Mouse (Mus musculus) midbrain, embryonic 16.5 days (tissue): ENCODE measurements around the gene Ankrd6. TPM values are rescaled to one million over a fixed set of nuclear protein-coding genes. Genes with fewer than 3 reads are reported as not detected.

Source experiments
- ATAC-seq: fragments of 200-750 bp; cut with Nextera tagmentation; 2 replicates; pipeline ENCODE4 v1.8.0; 2017; ENCODE audit warnings: moderate TSS enrichment
- H3K27ac ChIP-seq: fragments of 300-500 bp; sonication (generic); 2 replicates; pipeline ENCODE4 v1.5.1; 2014; ENCODE audit warnings: mild to moderate bottlenecking, low read length, mixed read lengths
- H3K27me3 ChIP-seq: fragments of 300-500 bp; sonication (generic); 2 replicates; pipeline ENCODE4 v1.6.1; 2014; ENCODE audit warnings: low read depth, low read length, mixed read lengths; ENCODE audit not compliant: control insufficient read depth, insufficient read depth
- H3K36me3 ChIP-seq: fragments of 300-500 bp; sonication (generic); 2 replicates; pipeline ENCODE4 v1.6.1; 2014; ENCODE audit warnings: mild to moderate bottlenecking, low read length, moderate library complexity, mixed read lengths; ENCODE audit not compliant: control insufficient read depth, insufficient read depth
- H3K4me1 ChIP-seq: fragments of 300-500 bp; sonication (generic); 2 replicates; pipeline ENCODE4 v1.6.1; 2014; ENCODE audit warnings: mild to moderate bottlenecking, low read length, mixed read lengths; ENCODE audit not compliant: control insufficient read depth, insufficient read depth
- H3K4me2 ChIP-seq: fragments of 300-500 bp; sonication (generic); 2 replicates; pipeline ENCODE4 v1.6.1; 2014; ENCODE audit warnings: mild to moderate bottlenecking, low read length, mixed read lengths
- H3K4me3 ChIP-seq: fragments of 300-500 bp; sonication (generic); 2 replicates; pipeline ENCODE4 v1.5.1; 2014; ENCODE audit warnings: low read depth, mild to moderate bottlenecking, low read length, moderate library complexity, mixed read lengths
- H3K9ac ChIP-seq: fragments of 300-500 bp; sonication (generic); 2 replicates; pipeline ENCODE4 v1.6.1; 2014; ENCODE audit warnings: low read depth, low read length, mixed read lengths
- H3K9me3 ChIP-seq: fragments of 300-500 bp; sonication (generic); replicated peaks from 2 replicates; pipeline ENCODE4 v1.6.1; 2014; ENCODE audit warnings: mild to moderate bottlenecking, low read length, mixed read lengths; ENCODE audit not compliant: control insufficient read depth, poor library complexity, severe bottlenecking
- WGBS: fragments of 180-500 bp; shearing (Covaris S2); extraction: QIAGEN DNeasy Blood & Tissue Kit; methylation state at CpG from one replicate; pipeline ENCODE4 v1.1.7; 2014; 5-methylcytosine and 5-hydroxymethylcytosine counted together
- polyA plus RNA-seq: library from polyadenylated mRNA; unstranded; fragments of >200 nt; fragmentation: Nextera tagmentation; extraction: Ambion mirVana; gene quantifications from 2 replicates; pipeline ENCODE4 v1.2.1, GENCODE M21; 2015

Gene Ankrd6
- polyA plus RNA-seq, 1 experiment from 2014 or later: 35.7 TPM

DNA sequence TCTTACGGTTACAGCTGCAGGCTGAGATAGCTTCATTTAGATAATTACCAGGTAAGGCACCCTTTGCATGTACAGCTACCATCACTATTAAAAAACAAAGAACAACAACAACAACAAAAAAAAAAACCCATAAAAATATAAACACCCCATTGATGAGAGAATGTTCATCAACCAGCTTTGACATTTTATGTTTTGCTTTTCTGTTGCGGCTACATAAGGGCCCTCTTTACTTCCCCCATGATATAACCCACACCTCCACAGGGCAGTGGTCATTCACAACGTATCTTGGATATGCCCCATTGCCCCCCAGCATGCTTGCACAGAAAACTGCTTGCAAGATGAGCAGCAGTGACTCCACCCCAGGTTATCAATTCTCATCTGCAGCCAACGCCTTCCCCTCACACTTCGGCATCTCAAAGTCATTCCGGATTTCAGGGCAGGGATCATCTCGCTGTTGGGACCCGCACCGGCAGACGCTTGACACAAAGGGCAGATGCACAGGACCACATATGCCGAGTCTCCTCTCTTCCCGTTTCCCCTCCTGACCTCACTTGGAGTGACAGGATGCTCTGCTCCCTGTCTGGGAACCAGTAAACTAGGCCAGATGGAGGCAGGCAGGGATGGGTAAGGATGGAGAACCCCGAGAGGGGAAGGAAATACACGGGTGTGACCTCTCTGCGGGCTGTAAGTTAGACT, 87.7 kb downstream of the Ankrd6 start:
- Histone ChIP-seq H3K9ac (peak overlapping the region; percentile 73), H3K36me3 (no peaks in the 10 kb centered on the region), H3K9me3 (no peaks in the 10 kb centered on the region), H3K27me3 (no peaks in the 10 kb centered on the region), H3K4me2 (peak overlapping the region; percentile 73), H3K27ac (peak overlapping the region; percentile 78), H3K4me3 (peak overlapping the region; percentile 35), H3K4me1 (peaks cover 47% of the 10 kb centered on the region)
- 35% methylated on average over 15 of the region's 15 CpGs for WGBS
- ATAC-seq: peak; percentile 2; the same call in 1 of the 2 replicates

DNA sequence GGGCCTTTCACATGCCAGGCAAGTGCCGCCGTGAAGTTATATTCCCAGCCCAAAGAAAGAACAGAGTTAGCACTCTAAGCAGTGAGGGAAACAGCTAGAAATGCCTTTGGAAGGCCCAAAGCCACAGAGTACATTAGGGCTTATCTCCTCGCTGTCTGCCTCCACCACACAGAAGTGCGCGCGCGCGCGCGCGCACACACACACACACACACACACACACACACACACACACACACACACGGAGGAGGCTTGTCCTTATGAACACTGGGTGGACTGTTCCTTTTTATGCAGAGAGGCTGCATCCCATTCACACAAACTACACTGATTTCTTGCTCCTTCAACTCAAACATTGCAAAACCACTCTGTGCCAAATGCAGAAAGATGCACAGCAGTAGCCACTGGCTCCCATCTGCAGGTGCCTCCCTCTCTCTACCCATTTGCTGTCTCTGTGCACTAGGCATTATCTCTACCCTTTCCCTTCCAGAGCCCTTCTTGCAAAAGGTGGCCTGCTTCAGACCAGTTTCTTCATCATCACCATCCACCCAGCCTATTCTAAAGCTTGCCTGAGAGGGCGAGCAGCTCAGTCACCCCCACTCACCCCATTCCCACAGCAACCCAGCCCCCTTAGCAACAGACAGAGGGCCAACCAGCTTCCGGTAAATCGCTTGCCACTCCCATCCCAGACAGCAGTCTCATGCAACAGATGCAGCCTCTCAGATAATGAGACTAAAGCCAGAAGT, 88.5 kb downstream of the Ankrd6 start:
- H3K4me2 ChIP-seq: peak overlapping the region; percentile 73
- no peaks in the 10 kb centered on the region for H3K36me3 ChIP-seq
- no peaks in the 10 kb centered on the region for H3K9me3 ChIP-seq
- peak overlapping the region; percentile 35 for H3K4me3 ChIP-seq
- no peak overlapping the region; the same call in 1 of the 2 replicates for H3K9ac ChIP-seq
- H3K27ac ChIP-seq: peak overlapping the region; percentile 44; the same call in 1 of the 2 replicates
- H3K4me1 ChIP-seq: peaks cover 47% of the 10 kb centered on the region
- peak; percentile 43 for ATAC-seq
- no peaks in the 10 kb centered on the region for H3K27me3 ChIP-seq
- 69% methylated on average over 14 of the region's 15 CpGs for WGBS

DNA sequence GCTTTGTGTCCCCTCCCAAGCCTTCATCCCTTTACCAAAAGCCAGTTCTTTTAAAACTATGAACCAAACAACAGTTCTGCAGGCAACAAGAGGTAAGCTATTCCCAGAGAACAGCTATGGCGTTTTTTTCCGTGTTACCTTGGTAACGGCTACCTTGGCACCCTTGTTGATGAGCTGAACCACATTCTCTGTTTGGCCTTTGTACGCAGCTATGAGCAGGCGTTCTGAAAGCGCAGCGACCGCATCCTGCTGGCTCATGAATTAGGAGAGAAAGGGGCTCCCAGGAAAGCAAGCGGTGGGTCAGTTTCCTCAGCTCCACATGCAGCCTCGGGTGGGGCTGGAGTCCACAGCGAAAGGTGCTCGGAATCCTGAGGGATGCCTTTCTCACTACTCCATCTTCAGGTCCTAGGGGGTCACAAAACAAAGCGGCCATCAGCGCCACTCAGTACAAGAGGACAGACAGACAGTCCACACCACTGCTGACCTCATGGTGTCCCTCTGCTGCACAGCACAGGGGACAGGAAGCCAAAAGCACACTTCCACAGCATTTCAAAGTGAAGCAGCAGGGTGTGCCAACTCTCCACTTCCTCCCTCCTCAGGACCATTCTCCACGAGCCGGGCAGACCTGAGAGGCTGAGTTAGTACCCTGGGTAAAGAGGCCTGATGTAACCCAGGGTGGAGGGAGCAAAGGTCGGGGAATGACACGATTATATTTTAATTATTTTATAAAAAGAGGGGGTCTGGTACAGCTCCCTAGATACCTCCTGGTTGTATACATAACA, 90.3 kb downstream of the Ankrd6 start:
- no peaks in the 10 kb centered on the region for H3K36me3 ChIP-seq
- H3K27me3 ChIP-seq: no peaks in the 10 kb centered on the region
- H3K27ac ChIP-seq: peak overlapping the region; percentile 87
- peak; percentile 63 for ATAC-seq
- peaks cover 47% of the 10 kb centered on the region for H3K4me1 ChIP-seq
- WGBS: 22% methylated on average over 18 of the region's 18 CpGs
- peak overlapping the region; percentile 35 for H3K9ac ChIP-seq
- H3K4me2 ChIP-seq: peak overlapping the region; percentile 52
- no peaks in the 10 kb centered on the region for H3K9me3 ChIP-seq
- peak overlapping the region; percentile 2; the same call in 1 of the 2 replicates for H3K4me3 ChIP-seq

DNA sequence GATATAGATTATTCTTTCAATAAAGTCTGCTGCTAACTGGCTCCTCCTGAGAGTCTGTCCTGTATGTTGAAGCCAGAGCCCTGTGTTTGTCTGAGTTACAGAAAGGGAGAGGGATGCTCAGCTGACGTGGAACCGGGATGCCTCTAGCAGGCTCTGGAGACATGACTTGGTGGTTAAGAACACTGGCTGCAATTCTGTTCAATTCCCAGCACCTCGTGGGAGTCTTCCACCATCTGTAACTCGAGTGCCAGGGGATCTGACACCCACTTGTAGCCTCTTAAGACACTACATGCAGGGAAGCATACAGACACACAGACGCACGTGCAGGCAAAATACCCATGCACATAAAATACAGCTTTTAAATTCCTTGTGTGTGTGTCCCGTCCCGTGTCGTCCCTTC, 95.1 kb downstream of the Ankrd6 start:
- no peaks in the 10 kb centered on the region for H3K36me3 ChIP-seq
- H3K27me3 ChIP-seq: no peaks in the 10 kb centered on the region
- no peak for ATAC-seq
- no peaks in the 10 kb centered on the region for H3K9me3 ChIP-seq
- H3K27ac ChIP-seq: no peak overlapping the region
- 82% methylated on average over 9 of the region's 9 CpGs for WGBS
- H3K4me1 ChIP-seq: peaks cover 18% of the 10 kb centered on the region
- no peak overlapping the region for H3K9ac ChIP-seq
- no peak overlapping the region for H3K4me2 ChIP-seq
- no peak overlapping the region for H3K4me3 ChIP-seq

DNA sequence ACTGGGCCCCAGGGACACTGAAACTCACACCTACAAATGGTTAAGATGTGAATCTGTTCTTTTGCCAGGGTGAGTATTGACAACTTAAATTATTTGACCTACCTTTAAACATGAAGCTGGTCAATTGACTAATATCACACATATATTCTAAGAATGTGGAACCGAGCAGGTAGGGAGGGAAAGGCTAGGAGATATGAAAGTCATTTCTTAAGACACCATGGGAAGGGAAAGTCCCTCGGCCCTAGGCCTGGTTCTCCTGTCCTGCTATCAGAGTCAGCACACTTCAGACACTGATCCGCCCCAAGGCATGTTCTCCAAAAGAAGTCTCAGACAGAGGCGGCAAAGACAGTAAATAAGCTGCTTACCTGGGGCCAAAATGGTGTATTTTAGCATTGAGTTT, 95.7 kb downstream of the Ankrd6 start:
- no peak for ATAC-seq
- WGBS: 83% methylated on average over 4 of the region's 4 CpGs
- no peaks in the 10 kb centered on the region for H3K9me3 ChIP-seq

DNA sequence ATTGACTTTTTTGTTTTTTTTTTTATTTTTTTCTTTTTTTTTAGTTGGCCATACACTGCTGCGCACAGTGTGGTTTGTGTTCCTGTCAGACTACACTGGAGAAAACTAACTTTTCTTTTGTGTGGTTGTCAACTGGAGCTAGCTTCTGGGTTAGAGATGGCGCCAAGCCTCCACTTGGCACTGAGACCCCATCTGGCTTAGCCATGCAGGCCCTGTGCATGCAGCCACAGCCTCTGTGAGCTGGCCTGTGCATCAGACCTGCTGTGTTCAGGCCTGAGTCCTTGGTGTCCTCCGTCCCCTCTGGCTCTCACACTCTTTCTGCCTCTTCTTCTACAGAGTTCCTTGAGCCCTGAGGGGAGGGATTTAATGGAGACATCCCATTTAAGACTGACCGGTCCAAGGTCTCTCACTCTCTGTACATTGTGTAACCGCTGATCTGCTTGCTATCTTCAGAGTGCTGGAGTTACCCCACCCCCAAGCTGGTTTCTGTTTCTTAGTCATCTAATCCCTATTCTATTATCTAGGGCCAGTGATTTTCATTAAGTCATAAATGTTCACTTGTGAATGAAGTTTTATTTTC, 96.9 kb downstream of the Ankrd6 start:
- peaks cover 6% of the 10 kb centered on the region for H3K4me1 ChIP-seq
- ATAC-seq: peak; percentile 46; the same call in 1 of the 2 replicates
- H3K4me2 ChIP-seq: no peak overlapping the region
- 69% methylated on average over 5 of the region's 5 CpGs for WGBS
- no peak overlapping the region for H3K9ac ChIP-seq
- H3K27ac ChIP-seq: no peak overlapping the region
- H3K27me3 ChIP-seq: no peaks in the 10 kb centered on the region
- no peaks in the 10 kb centered on the region for H3K9me3 ChIP-seq
- H3K36me3 ChIP-seq: no peaks in the 10 kb centered on the region
- H3K4me3 ChIP-seq: no peak overlapping the region

More for the DNA sequence above, 95.7 kb downstream of the Ankrd6 start:
- Histone ChIP-seq H3K4me2 (no peak overlapping the region), H3K27ac (no peak overlapping the region), H3K9ac (no peak overlapping the region), H3K4me1 (peaks cover 12% of the 10 kb centered on the region), H3K27me3 (no peaks in the 10 kb centered on the region), H3K4me3 (no peak overlapping the region), H3K36me3 (no peaks in the 10 kb centered on the region)

DNA sequence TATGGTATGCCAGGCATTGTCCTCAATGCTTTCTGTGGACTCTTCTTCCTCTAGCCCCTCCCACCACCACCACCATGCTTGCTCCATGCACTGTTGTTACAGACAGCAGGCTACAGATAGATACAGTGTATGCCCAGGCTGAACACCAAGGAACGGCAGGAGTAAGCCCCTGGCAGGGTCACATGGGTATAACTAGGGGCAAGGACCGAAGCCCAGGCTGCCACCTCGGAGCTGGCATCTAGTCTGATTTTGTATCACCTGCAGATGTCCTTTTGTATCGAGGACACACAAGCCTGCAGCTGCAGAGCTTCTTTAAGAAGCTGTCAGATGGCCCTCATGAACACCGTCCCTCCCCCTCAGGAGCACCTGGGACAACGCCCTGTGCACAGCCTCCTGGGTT, 97.8 kb downstream of the Ankrd6 start:
- peak overlapping the region; percentile 0; the same call in 1 of the 2 replicates for H3K27ac ChIP-seq

DNA sequence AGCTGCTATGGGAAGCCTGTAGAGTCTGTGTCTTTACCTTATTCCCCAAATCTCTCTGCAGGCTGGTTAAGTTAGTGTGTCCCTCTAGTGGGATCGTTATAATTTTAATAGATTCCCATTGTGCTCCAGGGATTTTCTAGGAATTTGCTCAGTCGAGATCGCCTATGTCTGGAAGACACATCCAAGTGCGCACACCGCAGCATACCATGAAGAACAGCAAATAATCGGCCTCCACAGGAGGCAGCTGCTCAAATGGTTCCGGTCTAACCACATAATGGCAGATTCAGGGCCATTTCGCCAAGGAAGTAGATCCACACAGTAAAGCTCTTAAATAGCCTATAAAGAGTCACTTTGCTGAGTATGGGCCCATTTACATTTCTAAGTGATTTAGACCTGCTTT, 98.3 kb downstream of the Ankrd6 start:
- Histone ChIP-seq H3K9ac (no peak overlapping the region), H3K36me3 (no peaks in the 10 kb centered on the region), H3K27ac (peak overlapping the region; percentile 0; the same call in 1 of the 2 replicates), H3K27me3 (no peaks in the 10 kb centered on the region), H3K4me2 (no peak overlapping the region), H3K9me3 (no peaks in the 10 kb centered on the region), H3K4me1 (peaks cover 6% of the 10 kb centered on the region), H3K4me3 (no peak overlapping the region)
- WGBS: 53% methylated on average over 8 of the region's 8 CpGs
- no peak for ATAC-seq

More for the DNA sequence above, 97.8 kb downstream of the Ankrd6 start:
- H3K27me3 ChIP-seq: no peaks in the 10 kb centered on the region
- H3K4me2 ChIP-seq: no peak overlapping the region
- no peaks in the 10 kb centered on the region for H3K36me3 ChIP-seq
- no peak overlapping the region; the same call in 1 of the 2 replicates for H3K9ac ChIP-seq
- peaks cover 6% of the 10 kb centered on the region for H3K4me1 ChIP-seq
- H3K9me3 ChIP-seq: no peaks in the 10 kb centered on the region
- no peak overlapping the region for H3K4me3 ChIP-seq
- ATAC-seq: peak; percentile 62
- 60% methylated on average over 6 of the region's 6 CpGs for WGBS
